ENCODE assay signal across 12 mouse cellular contexts in the genomic region with DNA sequence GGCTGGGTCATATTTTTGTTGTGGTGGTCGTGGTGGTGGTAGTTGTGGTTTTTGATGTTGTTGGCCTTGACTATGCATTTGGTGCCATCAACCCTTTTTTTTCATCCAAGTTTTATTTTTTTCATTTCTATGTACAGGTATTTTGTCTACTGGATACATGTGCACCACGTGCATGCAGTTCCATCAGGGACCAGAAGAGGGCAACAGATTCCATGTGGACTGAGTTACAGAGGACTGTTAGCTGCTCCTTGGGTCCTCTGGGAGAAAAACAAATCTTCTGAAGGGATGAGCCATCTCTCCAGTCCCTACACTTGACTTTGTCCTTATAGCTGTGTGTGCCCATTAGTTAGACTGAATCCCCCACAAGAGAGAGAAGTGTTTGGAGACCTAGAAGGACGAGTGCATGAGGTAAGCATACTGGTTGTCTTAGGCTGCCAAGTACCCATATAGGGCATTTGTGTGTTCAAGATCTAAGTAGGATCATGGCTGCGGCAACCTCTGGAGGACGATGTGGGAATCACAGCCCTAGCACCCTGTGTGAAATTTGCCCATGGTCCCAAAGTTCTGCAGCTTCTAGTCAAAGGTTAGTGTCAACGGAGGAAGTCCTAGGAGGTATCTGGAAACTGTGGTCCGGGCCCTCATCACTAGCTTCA.
DNase-seq lines count a peak whose midpoint lies in the region; ATAC-seq and TF ChIP-seq lines count a peak whose summit lies in the region.
"Had no signal": no experiment of that assay in that cellular context is flagged by ENCODE, and none has a peak within 500 bp of the region (broad histone marks: within the 10 kb centered on the region; RNA-seq: fewer than 3 reads in every experiment).

No protein-coding gene starts in this region.

- peak; percentile 34 for TF ChIP-seq RAD21 in MEL (IDR thresholded peaks at IDR 0.05; ENCODE audit: low read depth, low read length)

- no peak for TF ChIP-seq POLR2A in MEL (IDR thresholded peaks at IDR 0.05; ENCODE audit: control insufficient read depth in 1 of 2, insufficient read depth in 1 of 2, low read depth in 1 of 2, low read length in 2 of 2, poor library complexity in 1 of 2)

- no peak for TF ChIP-seq EP300 in liver, embryonic 14.5 days (IDR thresholded peaks at IDR 0.05; ENCODE audit: low read depth)
- TF ChIP-seq EP300 in MEL (IDR thresholded peaks at IDR 0.05; ENCODE audit: low read depth in 1 of 2, low read length in 2 of 2): no peak

- no peak for ATAC-seq in liver, embryonic 14.5 days (ENCODE audit: insufficient read depth)
- no peak for ATAC-seq in liver, embryonic 12.5 days

- intact Hi-C loops in heart, postnatal 36 days (cut with DNase I): no loop called here

- H3K4me1 ChIP-seq in liver, embryonic 14.5 days (replicated peaks; ENCODE audit: control insufficient read depth in 2 of 2, insufficient read depth in 2 of 2, low read length in 1 of 2): peaks cover 0 to under 1% of the 10 kb centered on the region in 2 experiments; a peak in 1 of 4 replicates
- no peaks in the 10 kb centered on the region for H3K4me1 ChIP-seq in liver, embryonic 12.5 days
- no peaks in the 10 kb centered on the region for H3K4me1 ChIP-seq in MEL (ENCODE audit: control insufficient read depth in 1 of 2, insufficient read depth in 2 of 2, low read length in 2 of 2)
- H3K4me1 ChIP-seq: neural tube, embryonic 15.5 days had no signal

- no peak overlapping the region for H3K4me3 ChIP-seq in liver, embryonic 14.5 days (ENCODE audit: insufficient read depth in 1 of 2, low read depth in 2 of 2, low read length in 2 of 2)
- no peak overlapping the region for H3K4me3 ChIP-seq in liver, embryonic 12.5 days
- no peak overlapping the region for H3K4me3 ChIP-seq in MEL (ENCODE audit: control insufficient read depth in 1 of 2, insufficient read depth in 1 of 2, low read depth in 2 of 2, low read length in 2 of 2)
- H3K4me3 ChIP-seq: neural tube, embryonic 15.5 days had no signal

- DNase-seq in heart, adult 11 months: peak; percentile 61
- no peak for DNase-seq in heart, postnatal 36 days
- no peak for DNase-seq in liver, embryonic 14.5 days (ENCODE audit: low read depth in 3 of 3, low spot score in 3 of 3)
- DNase-seq in 3T3-L1 (ENCODE audit: low read depth, low spot score): peak; percentile 10
- peak; percentile 38 for DNase-seq in MEL (ENCODE audit: low read depth, low spot score)
- no peak for DNase-seq in urinary bladder, postnatal 25 days (ENCODE audit: low spot score)
- DNase-seq in layer of hippocampus, postnatal 36 days: no peak
- DNase-seq: cerebellum, adult 9-11 months; kidney, adult 18-20 months had no signal

- TF ChIP-seq CTCF in liver, embryonic 14.5 days (IDR thresholded peaks at IDR 0.05; ENCODE audit: low read depth): peak; percentile 35; the same call in 1 of the 2 replicates
- TF ChIP-seq CTCF in MEL (IDR thresholded peaks at IDR 0.05 in 2 of 3, conservative IDR thresholded peaks at IDR 0.05 in 1 of 3; ENCODE audit: control insufficient read depth in 1 of 3, insufficient read depth in 1 of 3, low read depth in 2 of 3, low read length in 3 of 3, poor library complexity in 1 of 3, severe bottlenecking in 1 of 3): peak; percentile 40 to 52 (median 50)

- H3K27me3 ChIP-seq in liver, embryonic 14.5 days (ENCODE audit: control insufficient read depth, insufficient read depth, low read length): no peaks in the 10 kb centered on the region
- no peaks in the 10 kb centered on the region for H3K27me3 ChIP-seq in liver, embryonic 12.5 days (replicated peaks)
- H3K27me3 ChIP-seq in MEL (ENCODE audit: control insufficient read depth in 1 of 2, insufficient read depth in 2 of 2, low read length in 2 of 2): no peaks in the 10 kb centered on the region
- H3K27me3 ChIP-seq: neural tube, embryonic 15.5 days had no signal

- no peak overlapping the region for H3K9ac ChIP-seq in liver, embryonic 14.5 days (replicated peaks)
- no peak overlapping the region for H3K9ac ChIP-seq in liver, embryonic 12.5 days
- H3K9ac ChIP-seq in MEL (ENCODE audit: control insufficient read depth, low read depth, low read length, poor library complexity, severe bottlenecking): no peak overlapping the region
- H3K9ac ChIP-seq: neural tube, embryonic 15.5 days had no signal

- H3K4me2 ChIP-seq in liver, embryonic 14.5 days (ENCODE audit: low read depth): no peak overlapping the region
- no peak overlapping the region for H3K4me2 ChIP-seq in liver, embryonic 12.5 days
- H3K4me2 ChIP-seq: neural tube, embryonic 15.5 days had no signal

- H3K79me2 ChIP-seq in MEL (ENCODE audit: control insufficient read depth, insufficient read depth, low read length, poor library complexity): no peaks in the 10 kb centered on the region

- WGBS in liver, embryonic 14.5 days (ENCODE audit: insufficient replicate concordance): 72% methylated on average over 7 of the region's 7 CpGs
- WGBS in liver, embryonic 12.5 days (ENCODE audit: insufficient replicate concordance): 73% methylated on average over 7 of the region's 7 CpGs

- peaks cover 4% of the 10 kb centered on the region for H3K9me3 ChIP-seq in liver, embryonic 14.5 days (ENCODE audit: control insufficient read depth, low read length)
- peaks cover 14% of the 10 kb centered on the region for H3K9me3 ChIP-seq in liver, embryonic 12.5 days (replicated peaks)
- no peaks in the 10 kb centered on the region for H3K9me3 ChIP-seq in MEL (replicated peaks; ENCODE audit: insufficient read depth, low read length)
- H3K9me3 ChIP-seq: neural tube, embryonic 15.5 days had no signal

- H3K36me3 ChIP-seq in liver, embryonic 14.5 days (replicated peaks; ENCODE audit: control insufficient read depth, insufficient read depth, low read depth): no peaks in the 10 kb centered on the region
- no peaks in the 10 kb centered on the region for H3K36me3 ChIP-seq in liver, embryonic 12.5 days
- no peaks in the 10 kb centered on the region for H3K36me3 ChIP-seq in MEL (ENCODE audit: control insufficient read depth in 1 of 2, insufficient read depth in 2 of 2, low read length in 2 of 2)

- no peak overlapping the region for H3K27ac ChIP-seq in liver, embryonic 14.5 days
- no peak overlapping the region for H3K27ac ChIP-seq in liver, embryonic 12.5 days
- no peak overlapping the region for H3K27ac ChIP-seq in MEL (ENCODE audit: control insufficient read depth, low read depth, low read length)
- H3K27ac ChIP-seq: macrophage; neural tube, embryonic 15.5 days had no signal

TF ChIP-seq in MEL, 35 proteins besides CTCF, POLR2A, EP300 and RAD21:
- 0 out of 2 replicates have a peak, but pooled peaks have one; percentile 31 for TF ChIP-seq ZC3H11A (IDR thresholded peaks at IDR 0.05; ENCODE audit: low read depth, low read length)
- TF ChIP-seq MYC (IDR thresholded peaks at IDR 0.05; ENCODE audit: low read depth, low read length): 0 out of 2 replicates have a peak, but pooled peaks have one; percentile 35
- TF ChIP-seq SMC3 (IDR thresholded peaks at IDR 0.05; ENCODE audit: low read depth, low read length): peak; percentile 38
- no peak for TF ChIP-seq NELFE (IDR thresholded peaks at IDR 0.05; ENCODE audit: low read depth, low read length)

Comparison
In these comparisons a context has a peak if more than half of its experiments do, and no peak if none do; other contexts are left out.
1. DNase-seq: peak in heart, adult 11 months (single experiment), 3T3-L1 (single experiment) and MEL (single experiment); none in heart, postnatal 36 days (0 of 2), liver, embryonic 14.5 days (0 of 3), urinary bladder, postnatal 25 days (single experiment) and layer of hippocampus, postnatal 36 days (0 of 2).